Mouse (Mus musculus) lung, postnatal 25 days (tissue): Measurements from ENCODE around the gene Rgs14.

Experiments
- DNase-seq: peaks from one replicate; pipeline ENCODE4 v3.0.0; 2022; ENCODE audit warnings: low spot score

Gene Rgs14

GRCm38 (mm10) chr13:55346745-55347144 lies 22.8 kb upstream of the Rgs14 start:
- DNase-seq, result no peak

GRCm38 (mm10) chr13:55361145-55361544 lies 8.4 kb upstream of the Rgs14 start:
- DNase-seq, result no peak

DNA sequence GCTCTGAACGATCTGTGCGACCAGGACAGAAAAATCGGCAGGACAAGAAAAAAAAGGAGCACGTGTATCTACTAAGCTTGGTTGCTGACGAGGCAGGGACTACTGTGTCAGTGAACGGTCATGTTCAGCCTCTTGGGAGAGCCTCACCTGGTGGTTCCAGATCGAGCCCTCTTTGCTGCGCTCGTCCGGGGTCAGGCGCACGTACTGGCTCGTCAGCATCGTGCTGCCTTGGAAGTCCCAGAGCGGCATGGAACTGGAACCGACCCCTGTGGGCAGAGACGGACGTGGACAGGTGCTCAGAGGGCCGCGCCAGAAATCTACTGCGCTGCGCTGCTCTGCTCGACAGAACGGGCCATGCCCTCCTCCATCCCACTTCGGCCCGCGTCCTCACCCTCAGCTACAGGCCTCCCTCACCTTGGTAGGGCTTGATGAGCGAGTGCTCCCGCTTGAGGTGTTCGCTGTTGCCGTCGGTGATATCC lies 7.5 kb upstream of the Rgs14 start:
- no peak for DNase-seq

DNA sequence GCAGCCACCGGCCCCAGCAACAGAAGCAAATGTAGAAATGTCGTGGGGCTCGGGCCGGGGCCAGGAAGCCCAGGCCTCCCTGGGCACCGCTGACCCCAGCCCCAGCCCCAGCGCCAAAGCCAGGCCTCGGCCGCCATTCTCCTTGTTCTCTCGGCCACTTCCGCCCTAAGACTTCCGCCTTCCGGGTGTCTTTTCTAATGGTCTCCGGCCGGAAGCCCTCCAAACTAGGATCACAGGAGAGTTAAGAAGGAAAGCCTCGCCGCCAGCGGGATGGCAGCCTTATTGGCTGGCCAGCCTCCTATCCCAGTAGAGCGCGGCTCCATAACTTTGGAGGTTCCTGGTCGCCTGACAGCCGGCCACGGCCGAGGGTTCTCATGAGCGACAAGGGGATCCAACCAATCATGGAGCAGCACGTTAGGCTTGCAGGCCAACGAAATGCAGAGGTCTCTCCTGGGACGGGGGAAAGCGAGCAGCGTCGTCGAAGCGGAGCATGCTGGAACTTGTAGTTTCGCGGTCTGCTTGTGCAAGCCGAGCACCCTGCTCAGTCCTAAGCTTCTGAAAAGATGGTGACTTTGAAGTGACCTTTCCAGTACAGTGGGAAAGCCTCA lies 7.0 kb upstream of the Rgs14 start, which contains the start of gene Lman2:
Gene Lman2, minus strand, starts transcription at position 331 of the 608 bp plus-strand sequence.
- peak; percentile 98 for DNase-seq

- no peak for DNase-seq
Observed at GRCm38 (mm10) chr13:55368401-55368800, 1.1 kb upstream of the Rgs14 start.

GRCm38 (mm10) chr13:55370234-55370633 lies 702 bp downstream of the Rgs14 start:
- DNase-seq, result no peak

- no peak for DNase-seq
Observed at GRCm38 (mm10) chr13:55371007-55371681, 1.6 kb downstream of the Rgs14 start.

DNA sequence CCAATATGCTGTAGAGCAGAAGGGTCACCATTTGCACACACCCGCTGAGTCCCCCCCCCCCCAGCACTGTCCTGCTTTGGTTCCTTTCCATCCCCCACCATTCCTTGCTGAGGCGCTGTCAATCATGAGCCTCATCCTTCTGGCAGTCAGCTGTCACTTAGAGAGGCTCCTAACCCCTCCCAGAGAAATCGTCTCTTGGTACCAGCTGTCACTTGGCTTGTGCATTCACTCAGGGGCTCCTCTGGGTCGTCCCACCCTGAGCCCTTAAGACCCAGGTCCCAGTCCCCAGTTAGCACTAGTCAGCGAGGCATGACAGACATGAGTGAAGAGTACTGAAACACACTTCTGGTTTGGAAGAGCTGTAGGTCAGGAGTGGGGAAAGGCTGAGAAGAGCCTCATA lies 2.2 kb downstream of the Rgs14 start:
- DNase-seq, result no peak

DNA sequence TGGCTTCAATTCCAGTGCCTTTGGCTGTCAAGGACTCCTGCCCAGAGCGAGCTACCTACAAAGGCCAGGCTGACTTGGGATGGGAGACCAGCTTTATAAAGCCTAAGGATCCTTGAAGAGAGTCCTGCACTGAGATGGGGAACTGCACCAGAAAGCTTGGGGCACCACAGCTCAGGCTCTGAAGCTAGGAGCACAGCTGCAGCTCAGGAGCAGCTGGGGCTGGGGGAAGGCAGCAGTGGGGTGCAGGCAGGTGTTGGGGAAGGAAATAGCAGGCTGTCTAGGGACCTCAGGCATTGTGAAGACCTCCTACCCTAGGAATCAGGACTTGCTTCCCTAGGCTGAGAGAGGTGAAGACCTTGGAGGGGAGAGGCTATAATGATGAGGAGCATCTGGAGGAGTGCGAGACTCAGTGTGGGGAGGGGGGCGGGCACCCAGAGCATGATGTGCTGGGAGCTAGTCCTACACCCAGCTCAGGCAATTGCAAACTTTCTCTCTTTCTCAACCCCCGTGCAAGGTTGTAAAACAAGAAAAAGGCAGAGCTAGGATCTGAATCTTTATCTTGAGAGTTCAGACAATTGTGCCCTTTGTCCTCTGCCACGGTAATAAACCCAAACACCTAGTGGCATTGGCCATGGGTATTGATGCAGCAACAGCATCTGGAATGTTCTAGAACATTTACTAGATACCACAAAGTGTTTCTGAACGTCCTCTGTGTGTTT lies 4.8 kb downstream of the Rgs14 start:
- no peak for DNase-seq

- DNase-seq, result no peak
Observed at GRCm38 (mm10) chr13:55375877-55376276, 6.3 kb downstream of the Rgs14 start.

DNA sequence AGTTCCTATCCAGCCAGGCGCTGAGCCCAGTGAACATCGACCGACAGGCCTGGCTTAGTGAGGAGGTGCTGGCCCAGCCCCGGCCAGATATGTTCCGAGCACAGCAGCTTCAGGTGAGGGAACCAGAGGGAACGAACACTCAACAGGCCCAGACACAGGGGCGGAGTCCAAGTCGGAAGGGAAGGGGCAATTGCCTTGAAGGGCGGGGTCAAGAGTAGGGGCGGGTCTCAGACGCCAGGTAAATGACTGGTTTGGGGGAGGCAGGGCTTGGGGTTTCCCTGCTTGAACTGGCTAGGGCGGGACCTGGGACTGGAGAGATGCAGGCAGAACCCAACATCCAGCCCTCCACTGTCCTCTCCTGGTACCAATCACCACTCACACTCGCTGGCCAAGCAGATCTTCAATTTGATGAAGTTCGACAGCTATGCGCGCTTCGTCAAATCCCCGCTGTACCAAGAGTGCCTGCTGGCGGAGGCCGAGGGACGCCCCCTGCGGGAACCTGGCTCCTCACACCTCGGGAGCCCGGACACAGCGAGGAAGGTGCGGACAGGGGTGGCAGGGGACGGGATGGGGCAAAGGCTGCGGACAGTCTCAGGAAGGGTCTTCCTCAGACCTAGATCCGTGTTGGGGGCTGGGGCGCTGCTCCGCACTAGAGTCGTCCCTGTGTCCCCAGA lies 9.5 kb downstream of the Rgs14 start:
- DNase-seq, result no peak

DNA sequence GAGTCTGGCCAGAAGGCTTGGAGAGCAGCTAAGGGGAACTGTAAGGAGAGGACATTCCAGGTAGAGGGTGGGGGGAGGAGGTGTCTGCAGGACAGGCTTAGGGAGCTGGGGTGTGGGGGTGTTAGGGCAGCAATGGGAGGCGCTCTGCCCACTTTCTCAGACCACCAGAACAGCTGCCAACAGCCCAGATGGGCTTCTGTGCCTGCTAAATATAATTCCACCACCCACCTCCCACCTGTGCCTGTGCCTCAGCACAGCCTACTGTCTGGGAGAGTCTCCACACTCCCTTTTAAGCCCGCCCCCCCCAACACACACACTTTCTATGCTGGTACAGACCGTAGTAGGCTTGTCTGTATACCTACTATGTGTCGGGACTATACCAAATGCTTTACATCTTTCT lies 12.3 kb downstream of the Rgs14 start:
- no peak for DNase-seq

DNA sequence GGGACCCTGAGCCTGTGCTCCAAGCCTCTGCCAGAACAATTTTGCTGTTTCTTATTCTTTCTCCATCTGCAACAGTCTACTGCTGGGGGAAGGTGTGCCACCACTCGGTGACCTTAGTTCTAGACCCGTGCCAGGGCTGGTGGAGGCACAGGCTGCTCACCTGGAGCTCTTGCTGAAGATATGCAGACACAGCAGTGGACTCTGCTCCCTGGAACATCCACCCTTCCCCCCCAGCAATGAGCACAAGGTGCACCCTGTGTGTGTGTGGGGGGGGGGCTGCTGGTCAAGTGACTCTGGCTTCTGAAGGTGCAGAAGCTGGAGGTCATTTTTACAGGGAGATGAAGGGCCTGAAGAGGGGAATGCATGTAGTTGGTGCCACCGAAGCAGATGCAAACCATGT lies 21.1 kb downstream of the Rgs14 start:
- DNase-seq, result no peak

DNA sequence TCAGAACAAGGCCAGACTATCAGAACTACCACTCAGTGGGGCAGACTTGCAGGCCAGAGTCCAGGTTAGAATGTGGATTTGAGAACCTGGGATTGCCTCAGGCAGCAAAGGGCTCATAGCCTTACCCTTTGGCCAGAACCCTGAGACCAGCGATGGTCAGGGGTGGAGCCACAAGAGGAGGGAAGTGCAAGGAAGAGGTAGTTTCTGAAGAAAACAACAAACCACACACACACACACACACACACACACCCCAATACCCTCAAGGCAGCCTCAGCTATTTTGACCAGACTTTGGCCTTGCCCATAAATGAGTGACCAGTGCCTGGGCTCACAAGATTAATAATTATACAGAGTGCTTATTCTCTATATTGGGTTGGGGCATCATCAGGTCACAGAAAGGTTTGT lies 22.1 kb downstream of the Rgs14 start:
- no peak for DNase-seq

DNA sequence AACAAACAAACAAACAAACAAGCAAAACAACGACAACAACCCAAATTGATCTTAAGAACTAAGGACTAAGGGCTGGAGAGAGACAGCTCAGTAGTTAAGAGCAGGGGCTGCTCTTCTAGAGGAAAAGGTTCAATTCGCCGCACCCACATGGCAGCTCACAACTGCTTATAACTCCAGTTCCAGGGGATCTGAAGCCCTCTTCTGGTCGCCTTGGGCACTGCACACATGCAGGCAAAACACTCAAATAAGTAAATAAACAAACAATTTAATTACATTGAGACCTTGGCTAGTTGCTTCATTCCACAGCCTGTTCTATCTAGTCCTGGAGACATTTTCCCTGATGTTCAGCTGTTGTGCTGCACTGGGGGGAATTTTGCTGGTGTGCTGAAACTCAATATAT lies 23.4 kb downstream of the Rgs14 start:
- DNase-seq, result no peak

GRCm38 (mm10) chr13:55398088-55398487 lies 28.6 kb downstream of the Rgs14 start, which contains the start of gene Slc34a1:
Slc34a1 (plus strand) TSS chr13:55398187.
- no peak for DNase-seq

DNA sequence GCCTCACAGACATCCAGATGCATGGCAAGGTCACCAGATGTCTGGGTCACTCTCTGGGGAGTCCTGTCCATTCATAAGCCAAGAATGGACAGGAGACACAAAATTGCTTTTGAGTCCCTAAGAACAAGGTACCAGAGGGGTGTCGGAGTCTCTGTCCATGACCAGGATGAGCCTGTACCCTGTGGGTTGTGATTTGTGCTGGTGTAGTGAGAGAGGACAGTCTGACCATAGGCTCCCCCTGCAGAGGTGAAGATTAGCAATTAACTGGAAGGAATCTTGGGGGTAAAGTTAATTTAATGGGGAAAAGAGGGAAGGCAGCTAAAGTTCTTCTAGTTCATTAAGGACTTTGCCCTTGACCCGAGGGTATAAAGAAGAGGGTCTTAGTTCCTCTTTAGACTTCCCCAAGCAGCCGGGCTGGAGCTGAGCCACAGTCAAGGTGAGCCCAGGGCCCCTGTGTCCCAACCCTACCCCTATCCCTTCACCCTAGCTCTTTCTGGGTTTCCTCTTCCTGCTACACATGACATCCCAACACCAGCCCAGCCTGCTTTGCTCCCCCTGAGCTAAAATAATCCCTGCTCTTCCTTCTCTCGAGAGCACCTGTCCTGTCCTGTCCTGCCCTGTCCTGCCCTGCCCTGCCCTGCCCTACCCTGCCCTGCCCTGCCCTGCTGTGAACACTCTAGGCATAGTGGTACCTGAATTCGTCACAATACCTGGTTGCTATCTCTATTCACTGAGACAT lies 29.9 kb downstream of the Rgs14 start:
- DNase-seq, result no peak

- DNase-seq, result no peak
Observed at GRCm38 (mm10) chr13:55400039-55400346, 30.5 kb downstream of the Rgs14 start.

- no peak for DNase-seq
Observed at GRCm38 (mm10) chr13:55403266-55403665, 33.7 kb downstream of the Rgs14 start.

- no peak for DNase-seq
Observed at GRCm38 (mm10) chr13:55403935-55404852, 34.7 kb downstream of the Rgs14 start.
